Mouse (Mus musculus): ENCODE results near the gene Dock6. TPM values are rescaled to one million over a fixed set of nuclear protein-coding genes. Genes with fewer than 3 reads are reported as not detected.
A peak's percentile ranks its signal among the peaks of the same experiment; 100 is the strongest.
"Not testable (repeated sequence)": the region's sequence is repeated elsewhere in the genome, so short reads cannot be mapped to it uniquely, and the experiment has no call there.

Gene Dock6
- polyA plus RNA-seq, 1 experiment from 2014 or later = 35.8 TPM

GRCm38 (mm10) chr9:21869290-21869689 lies 16.9 kb upstream of the Dock6 start:
- H3K27ac ChIP-seq (ENCODE audit: low read length); H3K4me3 ChIP-seq (ENCODE audit: low read depth, low read length); H3K9ac ChIP-seq (replicated peaks; ENCODE audit: low read depth); H3K4me2 ChIP-seq (replicated peaks; ENCODE audit: low read depth, low read length); H3K4me1 ChIP-seq (ENCODE audit: insufficient read depth, low read depth, low read length); H3K27me3 ChIP-seq (replicated peaks; ENCODE audit: insufficient read depth, low read length); H3K36me3 ChIP-seq (ENCODE audit: insufficient read depth, low read length); ATAC-seq; H3K9me3 ChIP-seq (ENCODE audit: low read length): not testable (repeated sequence)
- WGBS = 47% methylated on average over 7 of the region's 7 CpGs
- DNase-seq (ENCODE audit: low spot score) = peak; percentile 46
- peak; percentile 69 for TF ChIP-seq CTCF (IDR thresholded peaks at IDR 0.05)

DNA sequence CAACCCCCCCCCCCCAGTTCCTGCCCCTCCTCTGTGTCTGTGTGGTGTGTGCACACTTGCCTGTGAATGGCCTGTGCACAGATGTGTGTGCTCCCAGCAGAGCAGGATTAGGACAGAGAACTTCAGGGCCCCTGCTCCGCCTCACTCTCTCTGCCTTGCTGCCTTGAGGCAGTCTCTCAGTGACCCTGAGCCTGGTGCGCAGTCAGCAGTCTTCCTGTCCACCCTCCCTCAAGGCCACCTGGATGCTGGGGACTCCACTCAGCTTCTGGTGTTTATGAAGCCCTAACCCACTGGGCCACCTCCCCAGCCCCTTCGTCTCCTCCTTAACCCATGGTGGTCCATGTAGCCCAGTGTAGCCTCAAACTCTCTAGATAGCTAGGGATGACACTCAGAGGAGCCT lies 15.3 kb upstream of the Dock6 start:
- H3K4me3 ChIP-seq (ENCODE audit: low read depth, low read length) = no peak overlapping the region
- no peaks in the 10 kb centered on the region for H3K36me3 ChIP-seq (ENCODE audit: insufficient read depth, low read length)
- DNase-seq (ENCODE audit: low spot score) (no peak), ATAC-seq (no peak)
- no peak overlapping the region for H3K4me2 ChIP-seq (replicated peaks; ENCODE audit: low read depth, low read length)
- no peak overlapping the region for H3K9ac ChIP-seq (replicated peaks; ENCODE audit: low read depth)
- H3K9me3 ChIP-seq (ENCODE audit: low read length) = no peaks in the 10 kb centered on the region
- H3K27ac ChIP-seq (ENCODE audit: low read length) = no peak overlapping the region
- no peaks in the 10 kb centered on the region for H3K27me3 ChIP-seq (replicated peaks; ENCODE audit: insufficient read depth, low read length)
- TF ChIP-seq CTCF (IDR thresholded peaks at IDR 0.05) (no peak), EP300 (IDR thresholded peaks at IDR 0.05) (no peak)
- WGBS = 83% methylated on average over 3 of the region's 3 CpGs
- no peaks in the 10 kb centered on the region for H3K4me1 ChIP-seq (ENCODE audit: insufficient read depth, low read depth, low read length)

- WGBS = 23% methylated on average over 2 of the region's 2 CpGs
- H3K27me3 ChIP-seq (replicated peaks; ENCODE audit: insufficient read depth, low read length) = no peaks in the 10 kb centered on the region
- peak; percentile 17 for DNase-seq (ENCODE audit: low spot score)
- H3K36me3 ChIP-seq (ENCODE audit: insufficient read depth, low read length) = no peaks in the 10 kb centered on the region
- H3K9ac ChIP-seq (replicated peaks; ENCODE audit: low read depth) = no peak overlapping the region
- TF ChIP-seq CTCF (IDR thresholded peaks at IDR 0.05) = no peak
- TF ChIP-seq EP300 (IDR thresholded peaks at IDR 0.05) = no peak
- no peak for ATAC-seq
- no peak overlapping the region for H3K4me2 ChIP-seq (replicated peaks; ENCODE audit: low read depth, low read length)
- H3K4me3 ChIP-seq (ENCODE audit: low read depth, low read length) = no peak overlapping the region
- H3K27ac ChIP-seq (ENCODE audit: low read length) = no peak overlapping the region
- no peaks in the 10 kb centered on the region for H3K9me3 ChIP-seq (ENCODE audit: low read length)
- H3K4me1 ChIP-seq (ENCODE audit: insufficient read depth, low read depth, low read length) = no peaks in the 10 kb centered on the region
These were observed 14.2 kb upstream of the Dock6 start for GRCm38 (mm10) chr9:21866641-21867040.

DNA sequence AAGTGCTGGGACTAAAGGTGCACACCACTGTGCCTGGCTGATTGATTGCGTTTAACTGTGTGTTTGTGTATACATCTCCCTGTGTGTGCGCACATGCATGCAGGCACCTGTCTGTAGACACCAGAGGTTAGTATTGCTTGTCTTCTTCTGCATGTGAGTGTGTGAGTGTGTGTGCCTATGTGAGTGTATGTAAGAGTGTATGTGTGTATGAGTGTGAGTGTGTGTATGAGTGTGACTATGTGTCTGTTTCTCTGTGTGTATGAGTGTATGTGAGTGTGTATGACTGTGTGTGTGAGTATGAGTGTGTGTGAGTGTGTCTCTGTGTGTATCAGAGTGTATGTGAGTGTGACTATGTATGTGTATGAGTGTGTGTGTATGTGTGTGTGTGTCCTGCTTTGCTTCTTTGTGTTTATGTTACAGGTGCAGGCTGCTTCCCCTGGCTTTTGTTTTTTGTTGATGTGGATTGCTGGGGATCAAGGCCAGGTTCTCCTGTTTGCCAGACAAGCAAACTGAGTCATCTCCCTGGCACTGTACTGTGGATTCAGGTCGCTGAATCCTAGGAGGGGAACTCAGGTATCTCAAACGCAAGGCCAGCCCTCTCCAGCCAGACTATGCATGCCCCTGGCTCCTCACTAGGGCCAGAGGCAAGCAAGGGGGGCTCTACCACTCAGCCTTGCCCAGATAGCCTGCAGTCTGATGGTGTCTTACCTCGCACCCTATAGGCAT lies 13.4 kb upstream of the Dock6 start:
- DNase-seq (ENCODE audit: low spot score) (no peak), ATAC-seq (no peak)
- Histone ChIP-seq H3K9ac (replicated peaks; ENCODE audit: low read depth) (no peak overlapping the region), H3K4me2 (replicated peaks; ENCODE audit: low read depth, low read length) (no peak overlapping the region), H3K27me3 (replicated peaks; ENCODE audit: insufficient read depth, low read length) (no peaks in the 10 kb centered on the region), H3K36me3 (ENCODE audit: insufficient read depth, low read length) (no peaks in the 10 kb centered on the region), H3K27ac (ENCODE audit: low read length) (no peak overlapping the region), H3K4me3 (ENCODE audit: low read depth, low read length) (no peak overlapping the region), H3K9me3 (ENCODE audit: low read length) (no peaks in the 10 kb centered on the region), H3K4me1 (ENCODE audit: insufficient read depth, low read depth, low read length) (no peaks in the 10 kb centered on the region)
- WGBS = 64% methylated on average over 5 of the region's 5 CpGs
- TF ChIP-seq CTCF (IDR thresholded peaks at IDR 0.05) (no peak), EP300 (IDR thresholded peaks at IDR 0.05) (no peak)

DNA sequence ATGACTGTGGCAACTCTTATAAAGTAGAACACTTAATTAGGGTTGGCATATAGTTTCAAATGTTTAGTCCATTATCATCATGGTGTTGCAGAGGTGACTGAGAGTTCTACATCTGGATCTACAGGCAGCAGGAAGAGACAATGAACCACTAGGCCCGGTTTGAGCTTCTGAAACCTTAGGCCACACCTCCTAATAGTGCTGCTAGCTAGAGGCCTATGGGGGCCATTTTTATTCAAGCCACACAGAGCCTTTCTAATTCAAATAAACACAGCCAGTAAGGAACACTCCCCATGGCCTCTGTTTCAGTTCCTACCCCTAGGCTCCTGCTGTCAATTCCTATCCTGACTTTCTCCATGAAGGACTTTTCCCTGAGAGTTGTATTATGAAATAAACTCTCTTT lies 9.7 kb upstream of the Dock6 start:
- Histone ChIP-seq H3K27ac (ENCODE audit: low read length) (no peak overlapping the region), H3K9ac (replicated peaks; ENCODE audit: low read depth) (no peak overlapping the region), H3K4me3 (ENCODE audit: low read depth, low read length) (no peak overlapping the region), H3K27me3 (replicated peaks; ENCODE audit: insufficient read depth, low read length) (no peaks in the 10 kb centered on the region), H3K36me3 (ENCODE audit: insufficient read depth, low read length) (no peaks in the 10 kb centered on the region), H3K4me2 (replicated peaks; ENCODE audit: low read depth, low read length) (no peak overlapping the region), H3K9me3 (ENCODE audit: low read length) (no peaks in the 10 kb centered on the region), H3K4me1 (ENCODE audit: insufficient read depth, low read depth, low read length) (no peaks in the 10 kb centered on the region)
- TF ChIP-seq EP300 (IDR thresholded peaks at IDR 0.05) = no peak
- no peak for TF ChIP-seq CTCF (IDR thresholded peaks at IDR 0.05)
- ATAC-seq (no peak), DNase-seq (ENCODE audit: low spot score) (no peak)
- WGBS = 52% methylated on average over 1 of the region's 1 CpGs

- not testable (repeated sequence) for H3K27ac ChIP-seq (ENCODE audit: low read length); H3K4me2 ChIP-seq (replicated peaks; ENCODE audit: low read depth, low read length); H3K9me3 ChIP-seq (ENCODE audit: low read length); DNase-seq (ENCODE audit: low spot score); H3K4me1 ChIP-seq (ENCODE audit: insufficient read depth, low read depth, low read length); H3K27me3 ChIP-seq (replicated peaks; ENCODE audit: insufficient read depth, low read length); H3K9ac ChIP-seq (replicated peaks; ENCODE audit: low read depth); H3K4me3 ChIP-seq (ENCODE audit: low read depth, low read length); H3K36me3 ChIP-seq (ENCODE audit: insufficient read depth, low read length); ATAC-seq
- WGBS = 73% methylated on average over 6 of the region's 6 CpGs
These were observed 7.9 kb upstream of the Dock6 start for GRCm38 (mm10) chr9:21860349-21860748.

GRCm38 (mm10) chr9:21859606-21860005 lies 7.2 kb upstream of the Dock6 start:
- H3K27ac ChIP-seq (ENCODE audit: low read length) = no peak overlapping the region
- H3K9me3 ChIP-seq (ENCODE audit: low read length) = no peaks in the 10 kb centered on the region
- no peaks in the 10 kb centered on the region for H3K27me3 ChIP-seq (replicated peaks; ENCODE audit: insufficient read depth, low read length)
- no peaks in the 10 kb centered on the region for H3K4me1 ChIP-seq (ENCODE audit: insufficient read depth, low read depth, low read length)
- no peak overlapping the region for H3K4me3 ChIP-seq (ENCODE audit: low read depth, low read length)
- WGBS = 69% methylated on average over 3 of the region's 3 CpGs
- no peak overlapping the region for H3K9ac ChIP-seq (replicated peaks; ENCODE audit: low read depth)
- TF ChIP-seq EP300 (IDR thresholded peaks at IDR 0.05) = 0 out of 2 replicates have a peak, but pooled peaks have one; percentile 11
- TF ChIP-seq CTCF (IDR thresholded peaks at IDR 0.05) = no peak
- peak; percentile 26; the same call in 1 of the 2 replicates for ATAC-seq
- peak; percentile 27 for DNase-seq (ENCODE audit: low spot score)
- H3K36me3 ChIP-seq (ENCODE audit: insufficient read depth, low read length) = no peaks in the 10 kb centered on the region
- H3K4me2 ChIP-seq (replicated peaks; ENCODE audit: low read depth, low read length) = no peak overlapping the region
